Mouse (Mus musculus): ENCODE measurements at regions not wholly inside any gene's neighbourhood (a gene's known extent, or its start where the extent isn't known, plus 50 kb on each side); places are given as distances from the start of the nearest gene placed in this dataset.

DNA sequence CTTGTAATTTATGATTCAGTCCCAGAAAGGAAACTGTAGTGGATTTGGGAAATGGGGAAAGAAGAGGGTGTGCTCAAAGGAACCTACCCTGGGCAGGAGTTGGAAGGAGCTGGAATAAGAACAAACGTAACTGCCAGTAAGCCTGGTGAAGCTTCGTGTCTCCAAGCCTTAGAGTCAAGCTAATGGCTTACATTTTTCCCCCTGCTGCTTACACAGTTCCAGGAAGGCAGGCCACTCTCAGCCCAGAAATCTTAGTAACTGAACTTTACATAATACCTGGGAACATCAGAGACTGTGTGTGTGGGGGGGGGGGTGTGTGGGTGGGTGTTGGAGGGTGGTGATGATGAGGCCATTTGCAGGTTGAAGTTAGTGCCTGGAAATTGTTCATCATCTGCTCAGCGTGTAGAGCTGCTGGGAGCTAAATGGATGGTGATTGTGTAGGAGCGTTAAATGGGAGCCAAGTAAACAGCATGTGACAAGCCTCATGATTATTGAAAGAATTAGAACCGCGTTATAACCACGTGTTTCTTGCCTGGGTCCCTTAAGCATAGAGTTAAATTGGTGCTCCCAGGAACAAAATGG, 357.1 kb upstream of the Slc30a5 start:
- TF ChIP-seq CTCF (conservative IDR thresholded peaks at IDR 0.05; ENCODE audit: insufficient read depth, insufficient read length, low read depth, low read length) (no peak), POLR2A (IDR thresholded peaks at IDR 0.05; ENCODE audit: low read depth, low read length) (no peak)
- no peak for DNase-seq
- WGBS, result 72% methylated on average over 7 of the region's 7 CpGs
- Histone ChIP-seq H3K27me3 (replicated peaks; ENCODE audit: control insufficient read depth, insufficient read depth, low read length) (no peaks in the 10 kb centered on the region), H3K4me3 (ENCODE audit: insufficient read depth, low read depth, low read length) (no peak overlapping the region), H3K36me3 (ENCODE audit: control insufficient read depth, insufficient read depth, low read length) (no peaks in the 10 kb centered on the region), H3K4me1 (ENCODE audit: control insufficient read depth, insufficient read depth, low read length) (no peaks in the 10 kb centered on the region), H3K27ac (ENCODE audit: insufficient read depth, low read depth, low read length) (no peak overlapping the region)

DNA sequence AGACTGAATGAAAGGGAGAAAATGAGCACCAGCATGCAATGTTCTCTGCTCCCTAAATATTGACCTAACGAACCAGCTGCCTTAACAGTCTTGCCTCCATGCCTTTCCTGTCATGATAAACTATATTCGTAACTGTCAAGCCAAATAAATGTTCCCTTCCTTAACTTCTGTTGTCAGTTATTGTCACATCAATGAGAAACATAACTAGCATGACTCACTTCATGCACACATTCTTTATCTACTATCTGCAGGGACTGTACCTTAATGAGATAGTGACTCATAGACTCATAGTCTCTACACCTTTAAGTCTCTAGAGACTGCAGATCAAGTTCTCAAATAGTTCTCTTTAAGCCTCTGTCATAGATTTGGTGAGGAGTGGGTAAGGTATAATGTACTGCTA, 349.2 kb upstream of the Slc30a5 start:
- H3K27me3 ChIP-seq (replicated peaks; ENCODE audit: control insufficient read depth, insufficient read depth, low read length), result no peaks in the 10 kb centered on the region
- H3K4me3 ChIP-seq (ENCODE audit: insufficient read depth, low read depth, low read length), result no peak overlapping the region
- no peak for DNase-seq
- TF ChIP-seq POLR2A (IDR thresholded peaks at IDR 0.05; ENCODE audit: low read depth, low read length), result no peak
- TF ChIP-seq CTCF (conservative IDR thresholded peaks at IDR 0.05; ENCODE audit: insufficient read depth, insufficient read length, low read depth, low read length), result no peak
- 89% methylated on average over 2 of the region's 2 CpGs for WGBS
- no peaks in the 10 kb centered on the region for H3K4me1 ChIP-seq (ENCODE audit: control insufficient read depth, insufficient read depth, low read length)
- no peak overlapping the region for H3K27ac ChIP-seq (ENCODE audit: insufficient read depth, low read depth, low read length)
- H3K36me3 ChIP-seq (ENCODE audit: control insufficient read depth, insufficient read depth, low read length), result no peaks in the 10 kb centered on the region

DNA sequence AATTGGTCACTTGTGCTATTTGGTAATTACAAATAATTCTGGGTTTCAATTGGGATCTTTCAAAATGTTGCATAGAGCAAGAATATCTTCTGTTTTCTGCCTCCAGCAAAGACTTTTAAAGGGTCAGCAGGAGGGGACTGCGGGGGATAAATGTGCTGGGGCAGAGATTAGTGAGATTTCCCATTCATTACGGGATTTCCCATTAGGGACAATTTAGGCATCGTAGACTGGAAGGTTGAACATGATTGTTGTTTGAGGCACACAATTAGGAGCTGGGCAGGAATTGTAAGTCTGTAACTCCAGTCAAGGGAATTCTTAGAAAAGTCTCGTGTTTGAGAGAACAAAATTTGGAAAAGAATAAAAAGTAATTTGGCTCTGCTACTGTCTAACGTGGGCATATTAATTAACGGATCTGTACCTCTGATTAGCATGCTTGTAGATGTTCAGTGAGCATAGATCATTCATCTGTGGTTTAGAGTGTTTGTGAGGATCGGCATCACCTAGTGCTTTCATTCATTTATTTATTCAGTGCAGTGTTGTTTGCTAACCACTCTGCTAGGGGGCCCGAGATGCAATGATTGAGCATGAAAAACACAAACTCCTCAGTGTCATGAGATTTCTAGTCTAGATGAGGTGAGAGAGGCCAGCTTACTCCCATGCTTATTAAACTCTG, 341.9 kb upstream of the Slc30a5 start:
- Histone ChIP-seq H3K27me3 (replicated peaks; ENCODE audit: control insufficient read depth, insufficient read depth, low read length) (no peaks in the 10 kb centered on the region), H3K36me3 (ENCODE audit: control insufficient read depth, insufficient read depth, low read length) (no peaks in the 10 kb centered on the region), H3K4me1 (ENCODE audit: control insufficient read depth, insufficient read depth, low read length) (no peaks in the 10 kb centered on the region), H3K4me3 (ENCODE audit: insufficient read depth, low read depth, low read length) (no peak overlapping the region), H3K27ac (ENCODE audit: insufficient read depth, low read depth, low read length) (no peak overlapping the region)
- no peak for DNase-seq
- TF ChIP-seq CTCF (conservative IDR thresholded peaks at IDR 0.05; ENCODE audit: insufficient read depth, insufficient read length, low read depth, low read length) (no peak), POLR2A (IDR thresholded peaks at IDR 0.05; ENCODE audit: low read depth, low read length) (no peak)
- 90% methylated on average over 8 of the region's 8 CpGs for WGBS

DNA sequence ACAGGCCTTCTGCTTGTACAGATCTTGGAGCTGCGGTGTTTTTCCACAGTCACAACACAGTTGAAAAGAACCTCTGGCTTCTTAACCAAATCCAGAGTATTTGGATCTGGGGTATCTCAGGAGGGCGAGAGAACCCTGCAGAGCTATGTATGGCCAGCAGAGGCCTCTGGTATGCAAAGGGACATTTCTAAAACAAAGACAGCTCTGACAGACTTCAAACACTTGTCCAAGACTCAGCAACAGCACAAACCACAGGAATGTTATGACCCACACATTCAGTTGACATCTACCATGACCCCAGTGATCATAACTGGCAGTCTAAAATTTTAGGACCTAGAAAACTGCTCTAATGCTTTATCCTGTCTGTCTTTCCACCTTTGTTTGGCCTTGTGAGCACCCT, 328.5 kb upstream of the Slc30a5 start:
- Histone ChIP-seq H3K36me3 (ENCODE audit: control insufficient read depth, insufficient read depth, low read length) (no peaks in the 10 kb centered on the region), H3K27ac (ENCODE audit: insufficient read depth, low read depth, low read length) (no peak overlapping the region), H3K4me1 (ENCODE audit: control insufficient read depth, insufficient read depth, low read length) (no peaks in the 10 kb centered on the region), H3K4me3 (ENCODE audit: insufficient read depth, low read depth, low read length) (no peak overlapping the region), H3K27me3 (replicated peaks; ENCODE audit: control insufficient read depth, insufficient read depth, low read length) (no peaks in the 10 kb centered on the region)
- DNase-seq, result peak; percentile 15
- 66% methylated on average over 2 of the region's 2 CpGs for WGBS
- TF ChIP-seq POLR2A (IDR thresholded peaks at IDR 0.05; ENCODE audit: low read depth, low read length) (no peak), CTCF (conservative IDR thresholded peaks at IDR 0.05; ENCODE audit: insufficient read depth, insufficient read length, low read depth, low read length) (peak; percentile 40; the same call in 1 of the 2 replicates)

DNA sequence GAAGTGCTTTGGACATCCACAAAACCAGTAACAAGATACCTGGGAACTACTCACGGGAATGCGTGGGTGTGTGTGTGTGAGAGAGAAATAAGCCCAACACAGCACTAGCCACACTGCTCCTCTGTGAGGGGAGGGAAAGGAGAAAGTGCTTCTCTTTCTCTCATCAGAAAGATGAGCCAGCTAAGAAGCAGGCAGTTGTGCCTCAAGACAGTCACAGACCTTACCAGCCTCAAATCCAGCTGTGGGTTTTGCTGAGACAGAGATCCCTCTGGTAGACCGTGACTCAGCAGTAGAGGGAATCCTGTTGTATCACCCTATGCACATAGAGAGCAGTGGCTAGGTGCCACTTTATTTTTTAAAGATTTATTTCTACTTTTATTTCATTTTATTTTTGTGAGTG, 326.7 kb upstream of the Slc30a5 start:
- TF ChIP-seq POLR2A (IDR thresholded peaks at IDR 0.05; ENCODE audit: low read depth, low read length) (no peak), CTCF (conservative IDR thresholded peaks at IDR 0.05; ENCODE audit: insufficient read depth, insufficient read length, low read depth, low read length) (no peak)
- Histone ChIP-seq H3K4me1 (ENCODE audit: control insufficient read depth, insufficient read depth, low read length) (no peaks in the 10 kb centered on the region), H3K36me3 (ENCODE audit: control insufficient read depth, insufficient read depth, low read length) (no peaks in the 10 kb centered on the region), H3K27me3 (replicated peaks; ENCODE audit: control insufficient read depth, insufficient read depth, low read length) (no peaks in the 10 kb centered on the region), H3K27ac (ENCODE audit: insufficient read depth, low read depth, low read length) (no peak overlapping the region), H3K4me3 (ENCODE audit: insufficient read depth, low read depth, low read length) (no peak overlapping the region)
- DNase-seq, result no peak
- 79% methylated on average over 3 of the region's 3 CpGs for WGBS

DNA sequence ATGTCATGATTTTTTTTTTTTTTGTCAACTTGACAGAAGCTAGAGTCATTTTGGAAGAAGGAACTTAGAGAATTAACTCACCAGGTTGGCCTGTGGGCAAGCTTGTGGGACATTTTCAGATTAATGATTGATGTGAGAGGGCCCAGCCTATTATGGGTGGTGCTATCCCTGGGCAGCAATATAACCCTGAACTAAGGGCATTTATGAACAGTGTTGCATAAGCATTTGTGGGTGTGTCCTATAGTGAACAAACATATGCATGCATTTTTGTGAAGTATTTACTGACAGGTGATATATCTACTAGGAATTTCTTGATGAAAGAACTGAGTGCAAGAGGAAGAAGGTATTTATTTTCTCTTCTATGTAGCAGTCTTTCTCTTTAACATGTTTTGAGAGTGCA, 320.5 kb upstream of the Slc30a5 start:
- no peak overlapping the region for H3K27ac ChIP-seq (ENCODE audit: insufficient read depth, low read depth, low read length)
- H3K36me3 ChIP-seq (ENCODE audit: control insufficient read depth, insufficient read depth, low read length), result no peaks in the 10 kb centered on the region
- H3K4me1 ChIP-seq (ENCODE audit: control insufficient read depth, insufficient read depth, low read length), result no peaks in the 10 kb centered on the region
- TF ChIP-seq CTCF (conservative IDR thresholded peaks at IDR 0.05; ENCODE audit: insufficient read depth, insufficient read length, low read depth, low read length), result no peak
- no peak for TF ChIP-seq POLR2A (IDR thresholded peaks at IDR 0.05; ENCODE audit: low read depth, low read length)
- DNase-seq, result peak; percentile 4
- no peaks in the 10 kb centered on the region for H3K27me3 ChIP-seq (replicated peaks; ENCODE audit: control insufficient read depth, insufficient read depth, low read length)
- no peak overlapping the region for H3K4me3 ChIP-seq (ENCODE audit: insufficient read depth, low read depth, low read length)

DNA sequence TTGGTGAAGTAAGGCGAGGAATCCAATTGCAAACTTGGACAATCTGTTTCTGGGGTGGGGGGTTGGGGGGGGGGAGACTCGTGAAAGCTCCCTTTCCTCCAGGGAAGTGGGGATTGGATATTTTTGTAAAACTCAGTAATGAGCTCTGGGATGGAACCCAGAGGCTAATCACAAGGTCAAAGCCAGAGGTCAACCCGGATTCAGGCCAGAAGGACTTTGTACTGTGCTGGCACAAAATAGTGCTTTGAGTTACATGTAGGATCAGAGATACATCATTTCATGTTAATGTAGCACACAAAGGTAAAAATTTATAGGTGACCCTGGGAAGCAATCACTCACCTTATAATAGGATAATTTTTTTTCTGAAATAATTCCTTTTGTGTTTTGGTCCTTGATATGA, 309.5 kb upstream of the Slc30a5 start:
- H3K36me3 ChIP-seq (ENCODE audit: control insufficient read depth, insufficient read depth, low read length), result no peaks in the 10 kb centered on the region
- no peak for TF ChIP-seq POLR2A (IDR thresholded peaks at IDR 0.05; ENCODE audit: low read depth, low read length)
- TF ChIP-seq CTCF (conservative IDR thresholded peaks at IDR 0.05; ENCODE audit: insufficient read depth, insufficient read length, low read depth, low read length), result no peak
- H3K27me3 ChIP-seq (replicated peaks; ENCODE audit: control insufficient read depth, insufficient read depth, low read length), result no peaks in the 10 kb centered on the region
- H3K27ac ChIP-seq (ENCODE audit: insufficient read depth, low read depth, low read length), result no peak overlapping the region
- no peaks in the 10 kb centered on the region for H3K4me1 ChIP-seq (ENCODE audit: control insufficient read depth, insufficient read depth, low read length)
- DNase-seq, result peak; percentile 71
- H3K4me3 ChIP-seq (ENCODE audit: insufficient read depth, low read depth, low read length), result no peak overlapping the region
- 39% methylated on average over 3 of the region's 3 CpGs for WGBS
